Mouse (Mus musculus) urinary bladder, postnatal 4 days (tissue): Measurements from ENCODE around the gene Mmgt2.

Experiments
- DNase-seq, 2 experiments: peaks; one replicate each; pipeline ENCODE4 v3.0.0; 2021 to 2022; ENCODE audit warnings: low spot score in 2 of 2

The Mmgt2 gene

GRCm38 (mm10) chr11:62648591-62649391 lies at the start of gene Mmgt2:
Gene Mmgt2 (plus strand): TSS chr11:62648664.
- DNase-seq, result peak; percentile 95 to 97

- DNase-seq, result no peak
Observed at GRCm38 (mm10) chr11:62601732-62602618, 46.5 kb upstream of the Mmgt2 start.

GRCm38 (mm10) chr11:62602619-62603311 lies 45.7 kb upstream of the Mmgt2 start:
- peak; percentile 97 for DNase-seq

- no peak for DNase-seq
Observed at GRCm38 (mm10) chr11:62603312-62604056, 45.0 kb upstream of the Mmgt2 start.

GRCm38 (mm10) chr11:62604123-62604706 lies 44.2 kb upstream of the Mmgt2 start:
- DNase-seq, result no peak

- no peak for DNase-seq
Observed at GRCm38 (mm10) chr11:62604886-62605618, 43.4 kb upstream of the Mmgt2 start.

GRCm38 (mm10) chr11:62605619-62606298 lies 42.7 kb upstream of the Mmgt2 start:
- DNase-seq, result no peak

- no peak for DNase-seq
Observed at GRCm38 (mm10) chr11:62606299-62607169, 41.9 kb upstream of the Mmgt2 start.

- DNase-seq, result no peak
Observed at GRCm38 (mm10) chr11:62607170-62607951, 41.1 kb upstream of the Mmgt2 start.

- DNase-seq, result no peak
Observed at GRCm38 (mm10) chr11:62607952-62608201, 40.6 kb upstream of the Mmgt2 start.

GRCm38 (mm10) chr11:62608826-62609675 lies 39.4 kb upstream of the Mmgt2 start:
- no peak for DNase-seq

- no peak for DNase-seq
Observed at GRCm38 (mm10) chr11:62610304-62610703, 38.2 kb upstream of the Mmgt2 start.

GRCm38 (mm10) chr11:62612604-62613003 lies 35.9 kb upstream of the Mmgt2 start:
- no peak for DNase-seq

GRCm38 (mm10) chr11:62613657-62614365 lies 34.7 kb upstream of the Mmgt2 start:
- DNase-seq, result peak; percentile 89 to 96

- no peak for DNase-seq
Observed at GRCm38 (mm10) chr11:62614876-62615410, 33.5 kb upstream of the Mmgt2 start.

GRCm38 (mm10) chr11:62615456-62615855 lies 33.0 kb upstream of the Mmgt2 start:
- no peak for DNase-seq
